27 mouse cellular contexts compared by ENCODE assay signal in genomic region chr3:84865684-84866083, GRCm38 (mm10). TPM values are rescaled to one million over a fixed set of nuclear protein-coding genes. Genes with fewer than 3 reads are reported as not detected.
A peak's percentile ranks its signal among the peaks of the same experiment; 100 is the strongest.
DNase-seq lines count a peak whose midpoint lies in the region; ATAC-seq and TF ChIP-seq lines count a peak whose summit lies in the region.
"Had no signal": no experiment of that assay in that cellular context is flagged by ENCODE, and none has a peak within 500 bp of the region (broad histone marks: within the 10 kb centered on the region; RNA-seq: fewer than 3 reads in every experiment).

No protein-coding gene starts in this region.

- H3K27me3 ChIP-seq in kidney, embryonic 16.5 days (ENCODE audit: insufficient read depth, low read length) = no peaks in the 10 kb centered on the region
- no peaks in the 10 kb centered on the region for H3K27me3 ChIP-seq in lung, embryonic 14.5 days (ENCODE audit: insufficient read depth, low read length)
- H3K27me3 ChIP-seq in Patski = no peaks in the 10 kb centered on the region
- H3K27me3 ChIP-seq: embryonic facial prominence, embryonic 13.5 days; forebrain, embryonic 12.5 days; forebrain, embryonic 15.5 days; heart, embryonic 13.5 days had no signal

- no peak overlapping the region for H3K9ac ChIP-seq in kidney, embryonic 16.5 days (replicated peaks; ENCODE audit: low read length)
- no peak overlapping the region for H3K9ac ChIP-seq in lung, embryonic 14.5 days
- H3K9ac ChIP-seq: embryonic facial prominence, embryonic 13.5 days; forebrain, embryonic 12.5 days; forebrain, embryonic 15.5 days; heart, embryonic 13.5 days; hindbrain, embryonic 14.5 days had no signal

- DNase-seq in kidney, adult 8-10 months = no peak
- peak; percentile 67 for DNase-seq in lung, embryonic 14.5 days
- DNase-seq in lung, postnatal 25 days (ENCODE audit: low spot score) = no peak
- peak; percentile 38 for DNase-seq in Patski (ENCODE audit: low read depth, low spot score)
- DNase-seq in heart, adult 11 months = no peak
- DNase-seq: adrenal gland, adult 8-10 months; adrenal gland, postnatal 25 days; cerebellum, adult 11-12 months; cerebellum, adult 8-10 months; cerebellum, postnatal 10 days; cerebellum, postnatal 36 days; embryo, embryonic 11 days; gastrocnemius, postnatal 25 days; heart, adult 2 months; heart, postnatal 14 days; heart, postnatal 4 days had no signal

- CTCF ChIA-PET in Patski (lab: Charles Lee) = interaction anchor here (1.2 to 1.8 kb wide), 2 partner anchors 14 to 173 kb away, joined by 3 to 4 read pairs; no protein-coding TSS in a partner anchor

- ATAC-seq in kidney, embryonic 16.5 days (ENCODE audit: low FRiP score, low TSS enrichment) = peak; percentile 77
- ATAC-seq in lung, embryonic 14.5 days (ENCODE audit: insufficient read depth) = peak; percentile 78; the same call in 1 of the 2 replicates
- no peak for ATAC-seq in Patski
- ATAC-seq: activated CD4-positive, CD25-positive, alpha-beta regulatory T cell, adult 4 months; CD4-positive, CD25-positive, alpha-beta regulatory T cell, adult 4 months; forebrain, embryonic 15.5 days had no signal

- no peaks in the 10 kb centered on the region for H3K9me3 ChIP-seq in kidney, embryonic 16.5 days (ENCODE audit: low read length)
- H3K9me3 ChIP-seq in lung, embryonic 14.5 days (ENCODE audit: low read depth, low read length) = no peaks in the 10 kb centered on the region
- H3K9me3 ChIP-seq: embryonic facial prominence, embryonic 10.5 days; embryonic facial prominence, embryonic 13.5 days; forebrain, embryonic 12.5 days; forebrain, embryonic 15.5 days; heart, embryonic 10.5 days; heart, embryonic 13.5 days had no signal

- no peak overlapping the region for H3K4me3 ChIP-seq in kidney, embryonic 16.5 days (ENCODE audit: low read length)
- no peak overlapping the region for H3K4me3 ChIP-seq in lung, embryonic 14.5 days (ENCODE audit: low read depth, low read length)
- H3K4me3 ChIP-seq: embryonic facial prominence, embryonic 10.5 days; embryonic facial prominence, embryonic 13.5 days; erythroblast, embryonic 14.5 days; forebrain, embryonic 12.5 days; forebrain, embryonic 15.5 days; heart, adult 2 months; heart, embryonic 10.5 days; heart, embryonic 13.5 days had no signal

- H3K27ac ChIP-seq in kidney, embryonic 16.5 days (ENCODE audit: low read length) = no peak overlapping the region
- no peak overlapping the region for H3K27ac ChIP-seq in lung, embryonic 14.5 days (ENCODE audit: low read depth)
- H3K27ac ChIP-seq: embryonic facial prominence, embryonic 10.5 days; embryonic facial prominence, embryonic 13.5 days; forebrain, embryonic 12.5 days; forebrain, embryonic 15.5 days; heart, adult 2 months; heart, embryonic 10.5 days; heart, embryonic 13.5 days; hindbrain, embryonic 14.5 days had no signal

- TF ChIP-seq CTCF in lung, embryonic 14.5 days (IDR thresholded peaks at IDR 0.05; ENCODE audit: low read depth) = no peak
- no peak for TF ChIP-seq CTCF in Patski (IDR thresholded peaks at IDR 0.05)

- in situ Hi-C loops in Patski (cut with MboI; ENCODE audit: low pct_unique_long_range_greater_than_20kb) = no loop called here

- 30% methylated on average over 3 of the region's 3 CpGs for WGBS in kidney, embryonic 16.5 days
- WGBS in lung, embryonic 14.5 days = 40% methylated on average over 3 of the region's 3 CpGs

- no peak overlapping the region for H3K4me2 ChIP-seq in kidney, embryonic 16.5 days (replicated peaks; ENCODE audit: low read depth, low read length)
- no peak overlapping the region for H3K4me2 ChIP-seq in lung, embryonic 14.5 days
- H3K4me2 ChIP-seq: embryonic facial prominence, embryonic 13.5 days; forebrain, embryonic 12.5 days; forebrain, embryonic 15.5 days; heart, embryonic 13.5 days; hindbrain, embryonic 14.5 days had no signal

- no peaks in the 10 kb centered on the region for H3K36me3 ChIP-seq in kidney, embryonic 16.5 days (ENCODE audit: insufficient read depth, low read length)
- H3K36me3 ChIP-seq in lung, embryonic 14.5 days (ENCODE audit: insufficient read depth) = no peaks in the 10 kb centered on the region
- H3K36me3 ChIP-seq: embryonic facial prominence, embryonic 10.5 days; embryonic facial prominence, embryonic 13.5 days; forebrain, embryonic 12.5 days; forebrain, embryonic 15.5 days had no signal

- H3K4me1 ChIP-seq in kidney, embryonic 16.5 days (ENCODE audit: insufficient read depth, low read length) = peaks cover 20% of the 10 kb centered on the region
- peaks cover 19% of the 10 kb centered on the region for H3K4me1 ChIP-seq in lung, embryonic 14.5 days (ENCODE audit: insufficient read depth)
- H3K4me1 ChIP-seq: embryonic facial prominence, embryonic 10.5 days; embryonic facial prominence, embryonic 13.5 days had no signal

- POLR2A ChIA-PET in Patski (lab: Charles Lee) = no interaction called here

RNA-seq across cellular contexts. Expression of gene Fbxw7, which starts 50.6 kb away (rescaled TPM):
- 8.7 and 8.8 TPM in 2 replicates for polyA plus RNA-seq in kidney, embryonic 16.5 days (2015; fragmentation: Nextera tagmentation; extraction: Ambion mirVana)
- polyA plus RNA-seq in lung, embryonic 14.5 days (2014; fragmentation: Nextera tagmentation; extraction: Ambion mirVana) = 9.5 and 9.8 TPM in 2 replicates
- polyA plus RNA-seq in Patski (2021) = 23.5 TPM

Comparison
In these comparisons a context has a peak if more than half of its experiments do, and no peak if none do; other contexts are left out.
1. DNase-seq: peak in lung, embryonic 14.5 days (single experiment) and Patski (single experiment); none in kidney, adult 8-10 months (0 of 2), lung, postnatal 25 days (single experiment) and heart, adult 11 months (single experiment).